Mouse (Mus musculus) CH12.LX (cell line): Measurements from ENCODE around the gene Vmn1r17.

Experiments
- CTCF ChIP-seq, 2 experiments: IDR thresholded peaks in 1 of 2; conservative IDR thresholded peaks in 1 of 2; 2 replicates each; pipeline ENCODE4 v1.5.1; 2011 to 2012; ENCODE audit warnings: low read depth in 2 of 2, low read length in 2 of 2, improper control_type of control experiment in 1 of 2, inconsistent platforms in 1 of 2, mild to moderate bottlenecking in 1 of 2, moderate library complexity in 1 of 2
- E2F4 ChIP-seq: IDR thresholded peaks from 2 replicates; pipeline ENCODE4 v1.6.1; 2011; ENCODE audit warnings: low read depth, low read length, improper control_type of control experiment; ENCODE audit not compliant: insufficient replicate concordance
- GABPA ChIP-seq: IDR thresholded peaks from 2 replicates; pipeline ENCODE4 v1.6.1; 2012; ENCODE audit warnings: low read depth, low read length, improper control_type of control experiment, inconsistent platforms; ENCODE audit not compliant: insufficient replicate concordance
- MAX ChIP-seq: IDR thresholded peaks from 2 replicates; pipeline ENCODE4 v1.6.1; 2011; ENCODE audit warnings: low read length, improper control_type of control experiment
- RAD21 ChIP-seq: IDR thresholded peaks from 2 replicates; pipeline ENCODE4 v1.6.1; 2011; ENCODE audit warnings: low read depth, mild to moderate bottlenecking, low read length, improper control_type of control experiment, moderate library complexity
- ZC3H11A ChIP-seq: IDR thresholded peaks from 2 replicates; pipeline ENCODE4 v1.6.1; 2012; ENCODE audit warnings: low read depth, mild to moderate bottlenecking, inconsistent platforms, low read length, improper control_type of control experiment

DNA sequence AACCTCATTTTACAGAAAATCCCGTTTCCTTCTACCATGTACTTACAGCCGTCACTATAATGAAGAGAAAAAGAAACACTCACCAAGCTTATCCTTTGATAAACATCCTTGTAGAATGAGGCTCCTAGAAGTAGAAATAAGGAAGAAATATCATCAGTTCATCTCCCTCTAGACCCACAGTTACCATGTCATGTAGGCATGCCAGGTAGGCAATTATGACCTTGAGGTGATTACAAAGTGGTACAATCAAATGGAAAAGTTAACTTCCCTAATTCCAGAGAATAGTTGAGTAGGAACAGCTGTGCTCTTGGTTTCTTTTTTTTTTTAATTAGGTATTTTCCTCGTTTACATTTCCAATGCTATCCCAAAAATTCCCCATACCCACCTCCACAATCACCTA is 34.1 kb downstream of the Vmn1r17 start, which contains the start of gene Vmn1r16:
- no peak for TF ChIP-seq CTCF (conservative IDR thresholded peaks at IDR 0.05 in 1 of 2, IDR thresholded peaks at IDR 0.05 in 1 of 2; ENCODE audit: low read depth in 2 of 2, low read length in 2 of 2)
- no peak for TF ChIP-seq E2F4
- no peak for TF ChIP-seq RAD21
- TF ChIP-seq ZC3H11A = no peak
- no peak for TF ChIP-seq GABPA
- TF ChIP-seq MAX = no peak
